Mouse (Mus musculus) myocyte (in vitro differentiated cells): ENCODE data around the gene Katnal1. TPM values are rescaled to one million over a fixed set of nuclear protein-coding genes. Genes with fewer than 3 reads are reported as not detected.

Source experiments
- H3K27me3 ChIP-seq: one replicate; pipeline ENCODE4 v1.6.1; 2011; ENCODE audit not compliant: control insufficient read depth, insufficient read depth, insufficient read length
- H3K36me3 ChIP-seq: one replicate; pipeline ENCODE4 v1.6.1; 2011; ENCODE audit not compliant: control insufficient read depth, insufficient read depth
- H3K4me2 ChIP-seq: one replicate; pipeline ENCODE4 v1.6.1; 2011; ENCODE audit warnings: low read depth, control low read depth
- H3K4me3 ChIP-seq: one replicate; pipeline ENCODE4 v1.5.1; 2011; ENCODE audit warnings: mild to moderate bottlenecking, control low read depth, moderate library complexity
- H3K79me2 ChIP-seq: one replicate; pipeline ENCODE4 v1.6.1; 2011; ENCODE audit not compliant: control insufficient read depth, insufficient read depth
- H3ac ChIP-seq: one replicate; pipeline ENCODE4 v1.6.1; 2011; ENCODE audit not compliant: control insufficient read depth, insufficient read length
- CEBPB ChIP-seq: IDR thresholded peaks from 2 replicates; pipeline ENCODE4 v1.6.1; 2011; ENCODE audit warnings: mild to moderate bottlenecking, moderate library complexity; ENCODE audit not compliant: poor library complexity, insufficient read depth, severe bottlenecking
- E2F4 ChIP-seq: IDR thresholded peaks from one replicate; pipeline ENCODE4 v1.6.1; 2011; ENCODE audit warnings: mild to moderate bottlenecking, control low read depth, moderate library complexity; ENCODE audit not compliant: insufficient read depth
- MAX ChIP-seq: IDR thresholded peaks from one replicate; pipeline ENCODE4 v1.6.1; 2011; ENCODE audit warnings: low read depth, mild to moderate bottlenecking, control low read depth
- MYOD1 ChIP-seq, 3 experiments: IDR thresholded peaks; one replicate each; pipeline ENCODE4 v1.6.1; 2011; ENCODE audit warnings: control low read depth in 2 of 3, low read depth in 2 of 3, mild to moderate bottlenecking in 2 of 3, moderate library complexity in 1 of 3; ENCODE audit not compliant: insufficient read length in 2 of 3, control insufficient read depth in 1 of 3
- MYOG ChIP-seq, 3 experiments: IDR thresholded peaks; one replicate each; pipeline ENCODE4 v1.6.1; 2011; ENCODE audit warnings: control low read depth in 2 of 3, low read depth in 2 of 3, mild to moderate bottlenecking in 2 of 3; ENCODE audit not compliant: insufficient read length in 2 of 3, control insufficient read depth in 1 of 3, insufficient read depth in 1 of 3
- POLR2A ChIP-seq: IDR thresholded peaks from one replicate; pipeline ENCODE4 v1.6.1; 2011; ENCODE audit warnings: low read depth, mild to moderate bottlenecking, control low read depth, moderate library complexity; ENCODE audit not compliant: insufficient read length
- POLR2AphosphoS2 ChIP-seq: IDR thresholded peaks from one replicate; pipeline ENCODE4 v1.6.1; 2011; ENCODE audit warnings: low read depth, control low read depth; ENCODE audit not compliant: insufficient read length
- REST ChIP-seq: IDR thresholded peaks from one replicate; pipeline ENCODE4 v1.6.1; 2011; ENCODE audit warnings: mild to moderate bottlenecking, control low read depth, moderate library complexity; ENCODE audit not compliant: insufficient read depth, insufficient read length
- SRF ChIP-seq: IDR thresholded peaks from one replicate; pipeline ENCODE4 v1.6.1; 2011; ENCODE audit warnings: low read depth; ENCODE audit not compliant: control insufficient read depth, insufficient read length
- TCF12 ChIP-seq: IDR thresholded peaks from one replicate; pipeline ENCODE4 v1.6.1; 2011; ENCODE audit warnings: mild to moderate bottlenecking, control low read depth; ENCODE audit not compliant: poor library complexity, insufficient read depth, severe bottlenecking
- TCF3 ChIP-seq: IDR thresholded peaks from one replicate; pipeline ENCODE4 v1.6.1; 2011; ENCODE audit warnings: low read depth, control low read depth; ENCODE audit not compliant: insufficient read length
- USF1 ChIP-seq: IDR thresholded peaks from one replicate; pipeline ENCODE4 v1.6.1; 2011; ENCODE audit warnings: low read depth, mild to moderate bottlenecking, control low read depth, moderate library complexity
- polyA plus RNA-seq: library from polyadenylated mRNA; unstranded; fragments of >200 nt; fragmentation: generic; extraction: Trizol; gene quantifications from one replicate; pipeline ENCODE4 v1.2.1, GENCODE M21; 2012; ENCODE audit warnings: missing spikeins

Katnal1 gene
- polyA plus RNA-seq, 1 experiment = 7.6 TPM

GRCm38 (mm10) chr5:148863409-148863808 is 65.7 kb downstream of the Katnal1 start:
- no peak overlapping the region for H3ac ChIP-seq
- H3K27me3 ChIP-seq = no peaks in the 10 kb centered on the region
- no peaks in the 10 kb centered on the region for H3K36me3 ChIP-seq
- TF ChIP-seq MAX = no peak
- no peak for TF ChIP-seq MYOG (IDR thresholded peaks at IDR 0.05; ENCODE audit: control insufficient read depth in 1 of 3, insufficient read depth in 1 of 3, insufficient read length in 2 of 3, low read depth in 2 of 3)
- TF ChIP-seq POLR2A = no peak
- no peak for TF ChIP-seq SRF
- no peak for TF ChIP-seq POLR2AphosphoS2
- no peak for TF ChIP-seq TCF3
- H3K79me2 ChIP-seq = no peaks in the 10 kb centered on the region
- no peak overlapping the region for H3K4me3 ChIP-seq
- no peak overlapping the region for H3K4me2 ChIP-seq

GRCm38 (mm10) chr5:148862853-148863252 is 66.3 kb downstream of the Katnal1 start:
- Histone ChIP-seq H3ac (no peak overlapping the region), H3K36me3 (no peaks in the 10 kb centered on the region), H3K4me3 (no peak overlapping the region), H3K4me2 (no peak overlapping the region), H3K79me2 (no peaks in the 10 kb centered on the region), H3K27me3 (no peaks in the 10 kb centered on the region)
- TF ChIP-seq MYOD1 (IDR thresholded peaks at IDR 0.05; ENCODE audit: control insufficient read depth in 1 of 3, insufficient read length in 2 of 3, low read depth in 2 of 3) (no peak), CEBPB (no peak)

DNA sequence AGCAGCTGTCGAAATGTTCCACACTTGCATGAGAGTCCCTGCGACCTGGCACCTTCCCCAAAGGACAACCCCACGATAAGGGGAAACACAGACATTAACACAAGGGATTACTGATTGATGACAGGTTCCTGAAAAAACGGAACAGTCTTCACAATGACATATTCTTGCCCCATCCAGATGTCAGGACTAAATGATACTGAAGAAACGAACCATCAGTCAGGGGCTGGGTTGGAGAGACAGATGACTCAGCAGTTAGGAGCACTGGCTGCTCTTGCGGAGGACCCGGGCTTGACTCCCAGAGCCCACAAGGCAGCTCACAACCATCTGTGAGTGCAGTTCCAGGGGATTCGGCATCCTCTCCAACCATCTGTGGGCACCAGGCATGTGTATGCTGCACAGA is 67.0 kb downstream of the Katnal1 start:
- TF ChIP-seq REST (no peak), POLR2A (no peak), MAX (no peak), TCF12 (no peak), USF1 (no peak), POLR2AphosphoS2 (no peak), SRF (no peak), E2F4 (no peak), CEBPB (no peak), MYOD1 (IDR thresholded peaks at IDR 0.05; ENCODE audit: control insufficient read depth in 1 of 3, insufficient read length in 2 of 3, low read depth in 2 of 3) (no peak), MYOG (IDR thresholded peaks at IDR 0.05; ENCODE audit: control insufficient read depth in 1 of 3, insufficient read depth in 1 of 3, insufficient read length in 2 of 3, low read depth in 2 of 3) (no peak), TCF3 (no peak)
- Histone ChIP-seq H3K27me3 (no peaks in the 10 kb centered on the region), H3ac (no peak overlapping the region), H3K79me2 (no peaks in the 10 kb centered on the region), H3K4me3 (no peak overlapping the region), H3K4me2 (no peak overlapping the region), H3K36me3 (no peaks in the 10 kb centered on the region)

DNA sequence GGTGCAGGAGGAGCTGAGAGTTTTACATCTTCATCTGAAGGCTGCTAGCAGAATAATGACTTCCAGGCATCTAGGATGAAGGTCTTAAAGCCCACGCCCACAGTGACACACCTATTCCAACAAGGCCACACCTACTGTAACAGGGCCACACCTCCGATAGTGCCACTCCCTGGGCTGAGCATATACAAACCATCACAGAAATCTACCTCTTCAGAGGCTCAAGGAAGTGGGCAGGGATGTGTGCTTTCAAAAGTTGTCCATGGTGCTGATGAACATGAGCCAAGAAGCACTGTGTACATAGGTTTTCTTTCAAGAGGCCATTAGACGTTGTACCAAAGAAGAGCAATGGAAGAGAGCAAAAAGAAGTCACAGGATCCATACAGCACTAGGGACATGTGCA is 71.6 kb downstream of the Katnal1 start:
- Histone ChIP-seq H3K4me2 (no peak overlapping the region), H3K27me3 (no peaks in the 10 kb centered on the region), H3K4me3 (no peak overlapping the region), H3K36me3 (no peaks in the 10 kb centered on the region), H3ac (no peak overlapping the region), H3K79me2 (no peaks in the 10 kb centered on the region)
- no peak for TF ChIP-seq POLR2A
- TF ChIP-seq E2F4 = no peak
- TF ChIP-seq USF1 = no peak
- no peak for TF ChIP-seq TCF3
- TF ChIP-seq REST = no peak
- no peak for TF ChIP-seq CEBPB
- no peak for TF ChIP-seq MYOG (IDR thresholded peaks at IDR 0.05; ENCODE audit: control insufficient read depth in 1 of 3, insufficient read depth in 1 of 3, insufficient read length in 2 of 3, low read depth in 2 of 3)
- TF ChIP-seq POLR2AphosphoS2 = no peak
- no peak for TF ChIP-seq TCF12
- TF ChIP-seq SRF = no peak
- TF ChIP-seq MAX = no peak
- no peak for TF ChIP-seq MYOD1 (IDR thresholded peaks at IDR 0.05; ENCODE audit: control insufficient read depth in 1 of 3, insufficient read length in 2 of 3, low read depth in 2 of 3)

GRCm38 (mm10) chr5:148855047-148855446 is 74.1 kb downstream of the Katnal1 start:
- TF ChIP-seq MYOG (IDR thresholded peaks at IDR 0.05; ENCODE audit: control insufficient read depth in 1 of 3, insufficient read depth in 1 of 3, insufficient read length in 2 of 3, low read depth in 2 of 3) (no peak), SRF (no peak), CEBPB (no peak), MAX (no peak), TCF12 (no peak), POLR2A (no peak), REST (no peak), POLR2AphosphoS2 (no peak), MYOD1 (IDR thresholded peaks at IDR 0.05; ENCODE audit: control insufficient read depth in 1 of 3, insufficient read length in 2 of 3, low read depth in 2 of 3) (no peak), USF1 (no peak), TCF3 (no peak)
- Histone ChIP-seq H3K4me2 (no peak overlapping the region), H3K27me3 (no peaks in the 10 kb centered on the region), H3K79me2 (no peaks in the 10 kb centered on the region), H3K4me3 (no peak overlapping the region), H3ac (no peak overlapping the region), H3K36me3 (no peaks in the 10 kb centered on the region)
